Comparison of ENCODE assay signal across 19 mouse cellular contexts in the genomic region with DNA sequence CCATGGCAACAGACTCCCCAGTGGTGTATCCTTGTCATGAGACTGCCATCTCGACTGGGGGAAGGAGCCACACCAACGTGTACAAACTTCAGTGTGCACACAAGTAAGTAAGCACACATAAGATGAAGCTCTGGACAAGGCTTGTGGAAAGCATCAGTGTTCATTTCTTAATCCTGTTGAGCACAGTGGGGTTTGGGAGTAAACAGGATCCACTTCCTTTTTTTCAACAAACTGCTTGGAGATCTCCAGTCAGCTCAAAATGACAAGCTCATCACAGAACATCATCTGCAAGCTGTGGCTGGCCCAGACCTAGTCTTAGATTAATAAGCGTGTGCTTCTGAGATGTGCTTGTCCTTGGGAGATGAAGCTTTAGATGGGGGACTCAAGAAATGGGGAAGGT.
A peak's percentile ranks its signal among the peaks of the same experiment; 100 is the strongest.
DNase-seq lines count a peak whose midpoint lies in the region; ATAC-seq and TF ChIP-seq lines count a peak whose summit lies in the region.
"Had no signal": no experiment of that assay in that cellular context is flagged by ENCODE, and none has a peak within 500 bp of the region (broad histone marks: within the 10 kb centered on the region; RNA-seq: fewer than 3 reads in every experiment).

No protein-coding gene starts in this region.

- no peak for DNase-seq in liver
- no peak for DNase-seq in gastrocnemius, adult 2 months
- DNase-seq in spleen, adult 12 weeks (ENCODE audit: low spot score), result no peak
- DNase-seq: adrenal gland, adult 2 months; adrenal gland, postnatal 10 days; adrenal gland, postnatal 25 days; cerebellum, adult 11-12 months; cerebellum, adult 2 months; cerebellum, adult 9-11 months; cerebellum, postnatal 14 days; cerebellum, postnatal 36 days had no signal

- intact Hi-C loops in gastrocnemius, adult 2 months (cut with DNase I), result no loop called here

- ATAC-seq in common myeloid progenitor, adult 5-6 weeks (replicated peaks; ENCODE audit: low read depth, poor library complexity, severe bottlenecking), result peak; percentile 48
- ATAC-seq in megakaryocyte, adult 5-6 weeks (ENCODE audit: poor library complexity, severe bottlenecking), result peak; percentile 64
- 0 out of 2 replicates have a peak, but pooled peaks have one; percentile 40 for ATAC-seq in monocyte, adult 5-6 weeks (replicated peaks; ENCODE audit: insufficient number of reproducible peaks, low FRiP score, low TSS enrichment, poor library complexity, severe bottlenecking)
- ATAC-seq: forebrain, embryonic 14.5 days; forebrain, embryonic 16.5 days had no signal

- 0 out of 2 replicates have a peak overlapping the region, but pooled peaks have one; percentile 3 for H3K27ac ChIP-seq in bone marrow macrophage, adult 2 months (ENCODE audit: insufficient read depth, low read depth, low read length)
- no peak overlapping the region for H3K27ac ChIP-seq in gastrocnemius, adult 2 months
- H3K27ac ChIP-seq: embryonic facial prominence, embryonic 10.5 days; embryonic facial prominence, embryonic 12.5 days had no signal

- TF ChIP-seq POLR2A in bone marrow macrophage, adult 2 months (IDR thresholded peaks at IDR 0.05; ENCODE audit: borderline replicate concordance, low read depth, low read length), result no peak

- TF ChIP-seq CTCF in bone marrow macrophage, adult 2 months (IDR thresholded peaks at IDR 0.05; ENCODE audit: low read depth, low read length), result no peak
- TF ChIP-seq CTCF in gastrocnemius, adult 2 months (IDR thresholded peaks at IDR 0.05), result no peak

- H3K4me3 ChIP-seq in bone marrow macrophage, adult 2 months (ENCODE audit: insufficient read depth, low read length), result no peak overlapping the region
- no peak overlapping the region for H3K4me3 ChIP-seq in gastrocnemius, adult 2 months
- H3K4me3 ChIP-seq: embryonic facial prominence, embryonic 10.5 days; embryonic facial prominence, embryonic 12.5 days had no signal

- H3K4me1 ChIP-seq in bone marrow macrophage, adult 2 months (ENCODE audit: control insufficient read depth, insufficient read depth, low read length), result peaks cover 11% of the 10 kb centered on the region
- H3K4me1 ChIP-seq: embryonic facial prominence, embryonic 10.5 days; embryonic facial prominence, embryonic 12.5 days had no signal
